Mouse (Mus musculus) heart, postnatal 25 days (tissue): ENCODE results near the gene Relt. TPM values are rescaled to one million over a fixed set of nuclear protein-coding genes. Genes with fewer than 3 reads are reported as not detected.
A peak's percentile ranks its signal among the peaks of the same experiment; 100 is the strongest.
"Not testable (repeated sequence)": the region's sequence is repeated elsewhere in the genome, so short reads cannot be mapped to it uniquely, and the experiment has no call there.

Source experiments
- DNase-seq: peaks from one replicate; pipeline ENCODE4 v3.0.0; 2022; ENCODE audit warnings: low spot score
- intact Hi-C: fragments of 180-260 bp; cut with DNase I; formaldehyde crosslinking; loops from one replicate; pipeline ENCODE4 v1.15.1; 2025
- total RNA-seq, 2 experiments: library from RNA; stranded (reverse); gene quantifications; 2 replicates each; pipeline ENCODE4 v1.2.3; 2021

Relt gene
- total RNA-seq, 2 experiments from 2014 or later: 2.4 to 3.0 TPM

GRCm38 (mm10) chr7:100849508-100849907 lies 13.7 kb downstream of the Relt start:
- no peak for DNase-seq
- intact Hi-C loops: loop anchor here (1.0 to 5.0 kb wide), 2 partner anchors 17 to 38 kb away; no protein-coding TSS in a partner anchor

GRCm38 (mm10) chr7:100848744-100849143 lies 14.5 kb downstream of the Relt start:
- DNase-seq: no peak
- intact Hi-C loops: loop anchor here (1.0 to 5.0 kb wide), 2 partner anchors 18 to 39 kb away; no protein-coding TSS in a partner anchor

GRCm38 (mm10) chr7:100847131-100847530 lies 16.1 kb downstream of the Relt start:
- no peak for DNase-seq
- intact Hi-C loops: loop anchor here (5.0 kb wide), 1 partner anchor 40 kb away; no protein-coding TSS in a partner anchor

GRCm38 (mm10) chr7:100846033-100846432 lies 17.2 kb downstream of the Relt start:
- not testable (repeated sequence) for DNase-seq
- intact Hi-C loops: loop anchor here (5.0 kb wide), 1 partner anchor 41 kb away; no protein-coding TSS in a partner anchor

- intact Hi-C loops: loop anchor here (5.0 kb wide), 1 partner anchor 42 kb away; no protein-coding TSS in a partner anchor
- DNase-seq: peak; percentile 60
Measured at GRCm38 (mm10) chr7:100845412-100845811, 17.8 kb downstream of the Relt start.

- no peak for DNase-seq
- intact Hi-C loops: loop anchor here (5.0 kb wide), 1 partner anchor 42 kb away; no protein-coding TSS in a partner anchor
Measured at GRCm38 (mm10) chr7:100845026-100845400, 18.2 kb downstream of the Relt start.

- intact Hi-C loops: loop anchor here (5.0 kb wide), 1 partner anchor 43 kb away; no protein-coding TSS in a partner anchor
- no peak for DNase-seq
Measured at GRCm38 (mm10) chr7:100844385-100845025, 18.7 kb downstream of the Relt start.

GRCm38 (mm10) chr7:100843866-100844265 lies 19.4 kb downstream of the Relt start:
- DNase-seq: no peak
- intact Hi-C loops: no loop called here

GRCm38 (mm10) chr7:100842175-100842574 lies 21.1 kb downstream of the Relt start:
- no peak for DNase-seq
- intact Hi-C loops: no loop called here

- intact Hi-C loops: no loop called here
Measured at GRCm38 (mm10) chr7:100841608-100842007, 21.6 kb downstream of the Relt start.

GRCm38 (mm10) chr7:100840906-100841305 lies 22.3 kb downstream of the Relt start:
- intact Hi-C loops: no loop called here
- no peak for DNase-seq

More at GRCm38 (mm10) chr7:100841608-100842007, 21.6 kb downstream of the Relt start:
- DNase-seq: no peak

GRCm38 (mm10) chr7:100839632-100840402 lies 23.4 kb downstream of the Relt start:
- intact Hi-C loops: no loop called here
- no peak for DNase-seq

- no peak for DNase-seq
- intact Hi-C loops: no loop called here
Measured at GRCm38 (mm10) chr7:100837701-100838100, 25.5 kb downstream of the Relt start.

GRCm38 (mm10) chr7:100836657-100837056 lies 26.6 kb downstream of the Relt start:
- DNase-seq: no peak
- intact Hi-C loops: no loop called here

- intact Hi-C loops: no loop called here
- no peak for DNase-seq
Measured at GRCm38 (mm10) chr7:100835711-100836110, 27.5 kb downstream of the Relt start.

GRCm38 (mm10) chr7:100835168-100835567 lies 28.1 kb downstream of the Relt start:
- intact Hi-C loops: no loop called here
- DNase-seq: no peak

- DNase-seq: no peak
- intact Hi-C loops: no loop called here
Measured at GRCm38 (mm10) chr7:100833859-100834258, 29.4 kb downstream of the Relt start.

GRCm38 (mm10) chr7:100828549-100828948 lies 34.7 kb downstream of the Relt start:
- intact Hi-C loops: no loop called here
- DNase-seq: no peak

- intact Hi-C loops: no loop called here
- no peak for DNase-seq
Measured at GRCm38 (mm10) chr7:100824661-100825060, 38.6 kb downstream of the Relt start.

GRCm38 (mm10) chr7:100818401-100819064 lies 44.7 kb downstream of the Relt start:
- no peak for DNase-seq
- intact Hi-C loops: loop anchor here (5.0 to 10.0 kb wide), 2 partner anchors 131 to 294 kb away; no protein-coding TSS in a partner anchor
